Mouse (Mus musculus) forebrain, embryonic 13.5 days (tissue): ENCODE results near the gene Hoxa13. TPM values are rescaled to one million over a fixed set of nuclear protein-coding genes. Genes with fewer than 3 reads are reported as not detected.

Experiments
- ATAC-seq: fragments of 200-750 bp; cut with Nextera tagmentation; 2 replicates; pipeline ENCODE4 v1.8.0; 2017
- H3K27ac ChIP-seq: fragments of 300-500 bp; sonication (generic); 2 replicates; pipeline ENCODE4 v1.5.1; 2015; ENCODE audit warnings: inconsistent platforms, mild to moderate bottlenecking, moderate library complexity
- H3K27me3 ChIP-seq: fragments of 300-500 bp; sonication (generic); 2 replicates; pipeline ENCODE4 v1.6.1; 2015; ENCODE audit warnings: mild to moderate bottlenecking, inconsistent platforms
- H3K36me3 ChIP-seq: fragments of 300-500 bp; sonication (generic); 2 replicates; pipeline ENCODE4 v1.6.1; 2015; ENCODE audit warnings: mild to moderate bottlenecking, inconsistent platforms; ENCODE audit not compliant: poor library complexity, severe bottlenecking
- H3K4me1 ChIP-seq: fragments of 300-500 bp; sonication (generic); 2 replicates; pipeline ENCODE4 v1.6.1; 2015; ENCODE audit warnings: inconsistent platforms
- H3K4me2 ChIP-seq: fragments of 300-500 bp; sonication (generic); 2 replicates; pipeline ENCODE4 v1.6.1; 2015; ENCODE audit warnings: inconsistent platforms, mild to moderate bottlenecking, moderate library complexity
- H3K4me3 ChIP-seq: fragments of 300-500 bp; sonication (generic); 2 replicates; pipeline ENCODE4 v1.5.1; 2015; ENCODE audit warnings: mild to moderate bottlenecking, inconsistent platforms
- H3K9ac ChIP-seq: fragments of 300-500 bp; sonication (generic); 2 replicates; pipeline ENCODE4 v1.6.1; 2015; ENCODE audit warnings: mild to moderate bottlenecking, inconsistent platforms
- H3K9me3 ChIP-seq: fragments of 300-500 bp; sonication (generic); replicated peaks from 2 replicates; pipeline ENCODE4 v1.6.1; 2016; ENCODE audit warnings: inconsistent platforms
- WGBS: fragments of 180-500 bp; shearing (Covaris S2); methylation state at CpG from one replicate; pipeline ENCODE4 v1.1.7; 2015; 5-methylcytosine and 5-hydroxymethylcytosine counted together
- polyA plus RNA-seq: library from polyadenylated mRNA; unstranded; fragments of >200 nt; fragmentation: Nextera tagmentation; extraction: Ambion mirVana; gene quantifications from 2 replicates; pipeline ENCODE4 v1.2.1, GENCODE M21; 2015

Hoxa13 gene
- polyA plus RNA-seq, 1 experiment from 2014 or later: not detected

DNA sequence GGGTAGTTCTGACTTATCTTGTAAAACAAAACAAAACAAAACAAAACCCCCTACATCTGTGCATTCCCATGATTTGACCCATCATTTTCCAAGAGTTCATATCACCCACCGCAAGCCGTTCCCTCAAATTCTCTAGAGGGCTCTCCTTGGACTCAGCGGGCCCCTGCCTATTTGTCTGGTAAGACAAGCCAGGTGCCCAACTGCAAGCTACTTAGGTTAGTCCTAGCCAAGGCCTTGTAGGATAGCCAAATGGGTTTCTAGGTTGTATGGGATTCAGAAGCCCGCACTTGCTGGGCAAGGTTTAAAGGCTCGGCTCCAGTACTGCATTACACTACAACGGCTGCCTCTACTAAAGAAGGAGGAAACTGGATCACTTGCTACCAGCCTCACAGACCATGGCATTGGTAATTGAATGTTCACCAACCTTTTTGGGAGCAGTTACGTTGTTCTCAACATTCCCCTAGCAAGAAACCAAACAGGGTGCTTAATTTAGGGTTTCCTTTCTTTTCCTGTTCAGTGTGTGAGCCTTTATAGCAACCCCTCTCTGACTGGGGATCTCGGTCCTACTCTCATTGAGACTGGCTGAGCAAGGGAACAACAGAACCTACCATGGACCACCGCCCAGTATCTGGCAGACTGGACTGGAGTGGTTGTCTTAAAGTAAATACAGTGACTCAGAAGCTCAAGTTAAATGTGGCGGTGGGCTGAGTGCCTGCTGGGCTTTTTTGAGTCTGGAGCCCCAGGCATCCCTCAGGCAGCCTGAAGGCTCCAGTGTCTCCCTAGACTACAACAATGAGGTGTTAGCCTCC is 23.1 kb downstream of the Hoxa13 start:
- H3K36me3 ChIP-seq: no peaks in the 10 kb centered on the region
- WGBS: 6% methylated on average over 10 of the region's 10 CpGs

GRCm38 (mm10) chr6:52236806-52237205 is 23.9 kb downstream of the Hoxa13 start:
- no peak for ATAC-seq
- Histone ChIP-seq H3K27ac (no peak overlapping the region), H3K4me1 (0 out of 2 replicates have a peak, but pooled peaks cover 4% of the 10 kb centered on the region), H3K4me2 (no peak overlapping the region), H3K9me3 (no peaks in the 10 kb centered on the region), H3K27me3 (peaks cover 100% of the 10 kb centered on the region), H3K4me3 (no peak overlapping the region), H3K9ac (no peak overlapping the region), H3K36me3 (no peaks in the 10 kb centered on the region)
- 9% methylated on average over 3 of the region's 3 CpGs for WGBS

More for the DNA sequence above, 23.1 kb downstream of the Hoxa13 start:
- Histone ChIP-seq H3K4me3 (no peak overlapping the region), H3K9ac (no peak overlapping the region), H3K4me2 (no peak overlapping the region), H3K27ac (no peak overlapping the region), H3K4me1 (0 out of 2 replicates have a peak, but pooled peaks cover 4% of the 10 kb centered on the region), H3K9me3 (no peaks in the 10 kb centered on the region), H3K27me3 (peaks cover 100% of the 10 kb centered on the region)
- no peak for ATAC-seq

GRCm38 (mm10) chr6:52235866-52236265 is 24.8 kb downstream of the Hoxa13 start:
- Histone ChIP-seq H3K4me2 (no peak overlapping the region), H3K27me3 (peaks cover 98% of the 10 kb centered on the region), H3K9ac (no peak overlapping the region), H3K4me1 (0 out of 2 replicates have a peak, but pooled peaks cover 4% of the 10 kb centered on the region), H3K27ac (no peak overlapping the region), H3K9me3 (no peaks in the 10 kb centered on the region), H3K4me3 (no peak overlapping the region), H3K36me3 (no peaks in the 10 kb centered on the region)
- WGBS: 20% methylated on average over 6 of the region's 6 CpGs
- no peak for ATAC-seq

GRCm38 (mm10) chr6:52235267-52235666 is 25.4 kb downstream of the Hoxa13 start:
- peaks cover 98% of the 10 kb centered on the region for H3K27me3 ChIP-seq
- no peak overlapping the region for H3K27ac ChIP-seq
- no peak overlapping the region for H3K4me2 ChIP-seq
- no peak overlapping the region for H3K4me3 ChIP-seq
- no peak overlapping the region for H3K9ac ChIP-seq
- 26% methylated on average over 9 of the region's 9 CpGs for WGBS
- H3K9me3 ChIP-seq: no peaks in the 10 kb centered on the region
- no peaks in the 10 kb centered on the region for H3K36me3 ChIP-seq
- ATAC-seq: no peak
- H3K4me1 ChIP-seq: 0 out of 2 replicates have a peak, but pooled peaks cover 3% of the 10 kb centered on the region

DNA sequence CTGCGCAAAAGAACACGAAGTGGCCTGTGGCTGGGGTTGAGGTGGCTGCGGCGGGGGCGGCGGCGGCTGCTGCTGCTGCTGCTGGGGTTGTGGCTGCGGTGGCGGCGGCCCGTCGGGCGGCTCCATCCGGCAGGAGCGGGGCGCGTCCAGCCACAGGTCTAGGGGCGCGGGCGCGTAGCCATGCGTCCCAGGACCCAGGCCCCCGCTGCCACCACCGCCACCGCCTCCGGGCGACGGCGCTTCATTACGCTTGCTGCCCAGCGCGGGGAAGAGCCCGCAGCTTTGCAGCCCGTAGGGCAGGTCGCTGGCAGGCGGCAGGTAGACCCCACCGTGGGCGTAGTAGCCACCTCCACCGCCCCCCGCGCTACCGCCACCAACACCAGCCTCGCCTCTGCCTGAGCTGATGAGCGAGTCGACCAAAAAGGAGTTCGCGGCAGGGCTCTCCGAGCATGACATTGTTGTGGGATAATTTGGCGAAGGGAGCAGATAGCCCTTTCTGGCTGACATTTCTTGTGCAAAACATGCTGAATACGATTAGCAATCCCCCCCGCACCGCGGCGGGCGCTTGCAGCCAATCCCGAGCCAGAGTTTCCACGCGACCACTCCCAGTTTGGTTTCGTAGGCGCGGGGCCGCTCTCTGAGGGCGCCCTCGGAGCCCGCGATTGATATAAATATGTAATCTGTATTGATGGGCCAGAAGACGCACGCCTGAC is 26.1 kb downstream of the Hoxa13 start:
- 2% methylated on average over 66 of the region's 68 CpGs for WGBS

DNA sequence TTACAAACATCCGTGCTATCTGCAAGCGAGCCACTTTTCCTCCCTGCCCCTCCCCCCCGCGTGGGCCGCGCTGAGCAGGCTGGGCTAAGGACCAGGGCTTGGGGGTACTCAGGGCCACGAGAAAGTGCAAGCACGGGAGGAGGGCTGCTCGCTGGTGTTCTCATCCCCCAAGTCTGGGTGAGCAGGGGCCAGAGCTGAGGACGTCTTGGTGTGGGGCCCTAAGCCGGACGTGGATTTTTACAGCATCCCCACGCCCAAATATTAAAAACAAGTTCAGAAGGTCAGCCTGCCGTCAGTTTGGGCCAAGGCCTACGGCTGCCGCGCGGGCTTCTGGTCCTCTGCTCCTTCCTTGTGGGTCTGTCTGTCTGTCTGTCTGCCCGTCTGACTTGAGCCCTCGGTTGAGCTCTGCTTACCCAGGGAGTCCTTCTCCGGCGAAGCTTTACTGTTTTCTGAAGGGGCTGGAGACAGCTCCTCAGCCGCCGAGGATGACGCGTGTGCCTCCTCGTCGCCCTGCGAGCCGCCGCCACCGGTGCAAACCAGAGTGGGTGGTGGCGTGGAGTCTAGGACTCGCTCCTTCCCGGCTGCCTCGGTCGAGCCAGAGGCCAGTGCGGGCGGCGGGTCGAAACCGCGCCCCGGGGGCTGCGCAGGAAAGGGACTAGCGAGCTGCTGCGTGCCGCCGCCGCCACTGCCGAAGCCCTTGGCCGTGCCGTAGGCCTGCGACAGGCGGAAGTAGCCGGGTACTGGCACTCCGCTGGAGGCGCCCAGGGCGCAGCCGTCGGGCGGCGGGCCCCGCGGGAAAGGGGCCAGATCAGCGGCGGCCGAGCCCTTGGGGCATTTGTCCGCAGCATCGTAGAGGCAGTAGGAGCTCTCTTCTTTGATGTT is 26.9 kb downstream of the Hoxa13 start:
- peaks cover 98% of the 10 kb centered on the region for H3K27me3 ChIP-seq
- H3K36me3 ChIP-seq: no peaks in the 10 kb centered on the region
- no peak overlapping the region for H3K9ac ChIP-seq
- no peak for ATAC-seq
- 2% methylated on average over 70 of the region's 70 CpGs for WGBS
- H3K27ac ChIP-seq: no peak overlapping the region
- H3K4me3 ChIP-seq: no peak overlapping the region
- no peaks in the 10 kb centered on the region for H3K4me1 ChIP-seq
- H3K9me3 ChIP-seq: no peaks in the 10 kb centered on the region
- no peak overlapping the region for H3K4me2 ChIP-seq

More for the DNA sequence above, 26.1 kb downstream of the Hoxa13 start:
- Histone ChIP-seq H3K36me3 (no peaks in the 10 kb centered on the region), H3K4me2 (no peak overlapping the region), H3K27me3 (peaks cover 98% of the 10 kb centered on the region), H3K27ac (no peak overlapping the region), H3K4me3 (no peak overlapping the region), H3K4me1 (no peaks in the 10 kb centered on the region), H3K9ac (no peak overlapping the region), H3K9me3 (no peaks in the 10 kb centered on the region)
- ATAC-seq: no peak

GRCm38 (mm10) chr6:52232984-52233545 is 27.6 kb downstream of the Hoxa13 start:
- Histone ChIP-seq H3K9ac (no peak overlapping the region), H3K4me3 (no peak overlapping the region), H3K4me1 (no peaks in the 10 kb centered on the region), H3K4me2 (no peak overlapping the region), H3K27me3 (peaks cover 97% of the 10 kb centered on the region), H3K9me3 (no peaks in the 10 kb centered on the region), H3K36me3 (no peaks in the 10 kb centered on the region), H3K27ac (no peak overlapping the region)
- WGBS: 2% methylated on average over 23 of the region's 23 CpGs
- ATAC-seq: no peak

DNA sequence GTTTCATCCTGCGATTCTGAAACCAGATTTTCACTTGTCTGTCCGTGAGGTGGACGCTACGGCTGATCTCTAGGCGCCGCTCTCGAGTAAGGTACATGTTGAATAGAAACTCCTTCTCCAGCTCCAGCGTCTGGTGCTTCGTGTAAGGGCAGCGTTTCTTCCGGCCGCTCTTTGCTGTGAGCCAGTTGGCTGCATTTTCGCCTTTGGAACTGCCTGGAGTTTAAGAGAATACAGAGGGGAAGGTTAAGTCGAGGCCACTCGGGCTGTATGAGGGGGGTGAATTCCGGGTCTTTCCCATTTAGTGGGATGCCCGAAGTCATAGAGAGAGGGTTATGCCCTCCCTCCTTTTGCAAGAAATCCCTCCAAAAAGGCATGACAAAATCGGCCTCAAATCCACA is 28.1 kb downstream of the Hoxa13 start:
- under 1% methylated on average over 18 of the region's 18 CpGs for WGBS
- Histone ChIP-seq H3K27ac (no peak overlapping the region), H3K9ac (no peak overlapping the region), H3K4me2 (no peak overlapping the region), H3K4me1 (no peaks in the 10 kb centered on the region), H3K9me3 (no peaks in the 10 kb centered on the region), H3K4me3 (no peak overlapping the region), H3K27me3 (peaks cover 97% of the 10 kb centered on the region), H3K36me3 (no peaks in the 10 kb centered on the region)
- ATAC-seq: no peak

DNA sequence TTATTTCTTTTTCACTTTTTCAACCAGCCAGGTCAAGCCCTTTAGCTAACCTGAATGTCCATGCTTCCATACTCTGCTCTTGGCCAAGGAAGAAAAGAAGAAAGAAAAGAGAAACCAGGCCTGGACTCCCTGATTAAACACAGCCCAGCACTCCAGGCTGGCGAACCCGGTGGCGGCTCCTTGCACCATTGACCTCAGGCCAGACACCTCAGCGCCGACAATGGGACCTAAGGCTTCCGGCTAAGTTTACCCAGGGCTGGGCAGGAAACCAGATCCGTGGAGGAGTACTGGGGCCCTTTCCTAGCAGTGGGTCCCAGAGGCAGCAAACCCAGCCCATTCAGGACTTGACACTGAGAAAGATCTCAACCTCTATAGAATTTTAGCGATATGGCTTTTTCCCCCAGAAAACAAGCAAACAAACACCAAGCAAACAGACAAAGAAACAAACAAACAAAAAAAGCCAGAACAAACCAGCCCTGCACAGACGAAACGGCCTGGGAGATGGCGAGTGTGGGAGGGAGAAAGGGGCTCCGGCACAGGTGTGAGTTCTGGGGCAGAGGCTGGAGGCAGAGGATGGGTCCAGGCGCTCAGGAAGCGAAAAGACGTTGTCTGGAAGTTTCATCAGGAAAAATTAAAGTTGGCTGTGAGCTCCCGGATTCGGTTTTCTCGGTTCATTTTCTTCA is 28.7 kb downstream of the Hoxa13 start:
- Histone ChIP-seq H3K9me3 (no peaks in the 10 kb centered on the region), H3K27ac (no peak overlapping the region), H3K4me2 (no peak overlapping the region), H3K27me3 (peaks cover 97% of the 10 kb centered on the region), H3K4me1 (no peaks in the 10 kb centered on the region), H3K36me3 (no peaks in the 10 kb centered on the region), H3K9ac (no peak overlapping the region), H3K4me3 (no peak overlapping the region)
- WGBS: 2% methylated on average over 18 of the region's 18 CpGs
- ATAC-seq: no peak

DNA sequence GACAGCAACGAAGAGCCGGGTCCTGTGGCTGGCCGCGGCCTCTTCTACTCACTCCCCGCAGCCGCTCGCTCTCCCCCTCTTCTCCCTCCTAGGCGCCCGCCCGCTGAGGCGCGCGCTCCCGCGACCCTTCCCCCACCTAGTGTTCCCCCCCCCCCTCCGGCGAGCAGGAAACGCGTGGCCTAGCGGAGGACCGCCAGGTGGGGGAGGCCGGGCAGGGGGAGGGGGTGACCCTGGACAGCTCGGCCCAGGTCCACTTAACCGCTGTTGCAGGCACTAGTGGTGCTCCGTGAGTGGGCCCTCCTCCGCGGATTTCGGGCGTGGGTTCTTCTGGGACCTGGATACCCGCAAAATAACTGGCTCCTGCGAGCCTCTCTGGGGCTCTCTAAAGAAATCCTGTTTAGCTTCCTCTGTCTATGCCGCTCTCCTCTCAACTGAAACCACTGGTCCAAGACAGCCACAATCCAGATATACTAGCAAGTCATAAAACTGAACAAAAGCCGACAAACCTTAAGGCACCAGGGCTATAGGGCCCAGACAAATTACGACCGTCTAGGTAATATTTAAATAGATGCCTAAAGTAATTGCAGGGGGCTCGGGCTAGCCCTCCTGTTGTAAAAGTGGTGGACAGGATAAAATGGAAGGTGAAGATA is 30.0 kb downstream of the Hoxa13 start, which contains the start of gene Hoxa9:
TSS of gene Hoxa9 (minus strand) at position 574 of the 650 bp plus-strand sequence.
- no peak within 1 kb of the TSS for H3K4me2 ChIP-seq
- H3K27me3 ChIP-seq: peaks cover 97% of the 10 kb centered on the region

More for the DNA sequence above, 30.0 kb downstream of the Hoxa13 start, which contains the start of gene Hoxa9:
- H3K4me1 ChIP-seq: no peaks in the 10 kb centered on the region
- no peaks in the 10 kb centered on the region for H3K36me3 ChIP-seq
- no peak within 1 kb of the TSS for H3K4me3 ChIP-seq
- H3K9me3 ChIP-seq: no peaks in the 10 kb centered on the region
- H3K27ac ChIP-seq: no peak within 1 kb of the TSS
- no peak within 1 kb of the TSS for H3K9ac ChIP-seq
- WGBS: 1% methylated on average over 26 of the region's 36 CpGs
- ATAC-seq: no peak
